Mouse (Mus musculus) kidney, postnatal 14 days (tissue): ENCODE measurements around the gene Enthd1.

Experiments used
- DNase-seq: peaks from one replicate; pipeline ENCODE4 v3.0.0; 2022; ENCODE audit warnings: mixed read lengths

Enthd1 gene

GRCm38 (mm10) chr15:80467876-80468275, 97.1 kb downstream of the Enthd1 start:
- DNase-seq: no peak

GRCm38 (mm10) chr15:80462106-80462505, 102.8 kb downstream of the Enthd1 start:
- peak; percentile 38 for DNase-seq

GRCm38 (mm10) chr15:80461446-80461845, 103.5 kb downstream of the Enthd1 start:
- DNase-seq: no peak

- DNase-seq: no peak
Measured at GRCm38 (mm10) chr15:80460011-80460410, 104.9 kb downstream of the Enthd1 start.

GRCm38 (mm10) chr15:80457984-80458383, 107.0 kb downstream of the Enthd1 start:
- DNase-seq: no peak

GRCm38 (mm10) chr15:80454486-80454885, 110.5 kb downstream of the Enthd1 start:
- no peak for DNase-seq

- DNase-seq: no peak
Measured at GRCm38 (mm10) chr15:80452425-80452824, 112.5 kb downstream of the Enthd1 start.

- DNase-seq: no peak
Measured at GRCm38 (mm10) chr15:80445956-80446687, 118.8 kb downstream of the Enthd1 start.

- no peak for DNase-seq
Measured at GRCm38 (mm10) chr15:80440195-80440594, 124.8 kb downstream of the Enthd1 start.

- peak; percentile 53 for DNase-seq
Measured at GRCm38 (mm10) chr15:80438423-80438822, 126.5 kb downstream of the Enthd1 start.

GRCm38 (mm10) chr15:80437996-80438395, 127.0 kb downstream of the Enthd1 start:
- DNase-seq: no peak

- peak; percentile 19 for DNase-seq
Measured at GRCm38 (mm10) chr15:80436961-80437360, 128.0 kb downstream of the Enthd1 start.

- DNase-seq: no peak
Measured at GRCm38 (mm10) chr15:80430324-80430723, 134.6 kb downstream of the Enthd1 start.

GRCm38 (mm10) chr15:80418146-80418545, 146.8 kb downstream of the Enthd1 start:
- DNase-seq: no peak

- no peak for DNase-seq
Measured at GRCm38 (mm10) chr15:80417066-80417465, 147.9 kb downstream of the Enthd1 start.

GRCm38 (mm10) chr15:80415132-80415531, 149.8 kb downstream of the Enthd1 start:
- DNase-seq: no peak

- DNase-seq: peak; percentile 69
Measured at GRCm38 (mm10) chr15:80413988-80414721, 150.8 kb downstream of the Enthd1 start.

GRCm38 (mm10) chr15:80413070-80413469, 151.9 kb downstream of the Enthd1 start:
- no peak for DNase-seq

- DNase-seq: no peak
Measured at GRCm38 (mm10) chr15:80410661-80411060, 154.3 kb downstream of the Enthd1 start.

GRCm38 (mm10) chr15:80407873-80408272, 157.1 kb downstream of the Enthd1 start:
- peak; percentile 66 for DNase-seq
